Mouse (Mus musculus) hindbrain, embryonic 12.5 days (tissue): ENCODE data around the gene Vps13d. TPM values are rescaled to one million over a fixed set of nuclear protein-coding genes. Genes with fewer than 3 reads are reported as not detected.

Experiments used
- ATAC-seq: fragments of 200-750 bp; cut with Nextera tagmentation; 2 replicates; pipeline ENCODE4 v1.8.0; 2017; ENCODE audit warnings: moderate TSS enrichment; ENCODE audit not compliant: low FRiP score
- H3K27ac ChIP-seq: fragments of 300-500 bp; sonication (generic); 2 replicates; pipeline ENCODE4 v1.5.1; 2016; ENCODE audit warnings: mild to moderate bottlenecking
- H3K27me3 ChIP-seq: fragments of 300-500 bp; sonication (generic); 2 replicates; pipeline ENCODE4 v1.6.1; 2016; ENCODE audit warnings: mild to moderate bottlenecking
- H3K36me3 ChIP-seq: fragments of 300-500 bp; sonication (generic); 2 replicates; pipeline ENCODE4 v1.6.1; 2016; ENCODE audit warnings: mild to moderate bottlenecking
- H3K4me1 ChIP-seq: fragments of 300-500 bp; sonication (generic); 2 replicates; pipeline ENCODE4 v1.6.1; 2016
- H3K4me2 ChIP-seq: fragments of 300-500 bp; sonication (generic); replicated peaks from 2 replicates; pipeline ENCODE4 v1.6.1; 2016; ENCODE audit warnings: mild to moderate bottlenecking
- H3K4me3 ChIP-seq: fragments of 300-500 bp; sonication (generic); 2 replicates; pipeline ENCODE4 v1.5.1; 2016; ENCODE audit warnings: mild to moderate bottlenecking
- H3K9ac ChIP-seq: fragments of 300-500 bp; sonication (generic); 2 replicates; pipeline ENCODE4 v1.6.1; 2016; ENCODE audit warnings: mild to moderate bottlenecking, moderate library complexity
- H3K9me3 ChIP-seq: fragments of 300-500 bp; sonication (generic); replicated peaks from 2 replicates; pipeline ENCODE4 v1.6.1; 2016; ENCODE audit warnings: mild to moderate bottlenecking
- WGBS: fragments of 180-500 bp; shearing (Covaris S2); methylation state at CpG from one replicate; pipeline ENCODE4 v1.1.7; 2016; 5-methylcytosine and 5-hydroxymethylcytosine counted together
- polyA plus RNA-seq: library from polyadenylated mRNA; unstranded; fragments of >200 nt; fragmentation: Nextera tagmentation; extraction: Ambion mirVana; gene quantifications from 2 replicates; pipeline ENCODE4 v1.2.1, GENCODE M21; 2016

The Vps13d gene
- polyA plus RNA-seq, 1 experiment from 2014 or later: 7.2 TPM

- Histone ChIP-seq H3K4me3 (no peak overlapping the region), H3K4me1 (peaks cover 1% of the 10 kb centered on the region; the same call in 1 of the 2 replicates), H3K36me3 (no peaks in the 10 kb centered on the region), H3K9me3 (no peaks in the 10 kb centered on the region), H3K4me2 (no peak overlapping the region), H3K9ac (no peak overlapping the region), H3K27ac (no peak overlapping the region), H3K27me3 (no peaks in the 10 kb centered on the region)
- no peak for ATAC-seq
- 81% methylated on average over 6 of the region's 6 CpGs for WGBS
Measured at GRCm38 (mm10) chr4:145209076-145209689, 14.4 kb upstream of the Vps13d start.

GRCm38 (mm10) chr4:145207718-145208371 lies 13.0 kb upstream of the Vps13d start:
- Histone ChIP-seq H3K9me3 (no peaks in the 10 kb centered on the region), H3K27ac (no peak overlapping the region), H3K4me2 (no peak overlapping the region), H3K27me3 (no peaks in the 10 kb centered on the region), H3K36me3 (no peaks in the 10 kb centered on the region), H3K9ac (no peak overlapping the region), H3K4me1 (no peaks in the 10 kb centered on the region), H3K4me3 (no peak overlapping the region)
- 89% methylated on average over 3 of the region's 3 CpGs for WGBS
- ATAC-seq: no peak

GRCm38 (mm10) chr4:145204779-145205178 lies 10.0 kb upstream of the Vps13d start:
- Histone ChIP-seq H3K4me3 (no peak overlapping the region), H3K9ac (no peak overlapping the region), H3K36me3 (no peaks in the 10 kb centered on the region), H3K4me2 (no peak overlapping the region), H3K27ac (no peak overlapping the region), H3K9me3 (no peaks in the 10 kb centered on the region), H3K27me3 (no peaks in the 10 kb centered on the region), H3K4me1 (no peaks in the 10 kb centered on the region)
- WGBS: 88% methylated on average over 8 of the region's 8 CpGs
- ATAC-seq: no peak

- 72% methylated on average over 2 of the region's 2 CpGs for WGBS
- Histone ChIP-seq H3K4me1 (no peaks in the 10 kb centered on the region), H3K27me3 (no peaks in the 10 kb centered on the region), H3K9me3 (no peaks in the 10 kb centered on the region), H3K27ac (no peak overlapping the region), H3K4me2 (no peak overlapping the region), H3K4me3 (no peak overlapping the region), H3K36me3 (no peaks in the 10 kb centered on the region), H3K9ac (no peak overlapping the region)
- ATAC-seq: no peak
Measured at GRCm38 (mm10) chr4:145203305-145203704, 8.5 kb upstream of the Vps13d start.

GRCm38 (mm10) chr4:145201424-145201823 lies 6.6 kb upstream of the Vps13d start:
- Histone ChIP-seq H3K9me3 (no peaks in the 10 kb centered on the region), H3K27ac (no peak overlapping the region), H3K4me2 (no peak overlapping the region), H3K27me3 (no peaks in the 10 kb centered on the region), H3K9ac (no peak overlapping the region), H3K4me1 (no peaks in the 10 kb centered on the region), H3K4me3 (no peak overlapping the region), H3K36me3 (no peaks in the 10 kb centered on the region)
- ATAC-seq: no peak
- WGBS: 83% methylated on average over 3 of the region's 3 CpGs

GRCm38 (mm10) chr4:145199982-145200699 lies 5.3 kb upstream of the Vps13d start:
- H3K4me3 ChIP-seq: no peak overlapping the region
- H3K36me3 ChIP-seq: no peaks in the 10 kb centered on the region
- no peak overlapping the region for H3K9ac ChIP-seq
- WGBS: 45% methylated on average over 11 of the region's 11 CpGs
- no peaks in the 10 kb centered on the region for H3K27me3 ChIP-seq
- H3K4me2 ChIP-seq: no peak overlapping the region
- no peaks in the 10 kb centered on the region for H3K9me3 ChIP-seq
- H3K27ac ChIP-seq: no peak overlapping the region
- no peak for ATAC-seq
- H3K4me1 ChIP-seq: no peaks in the 10 kb centered on the region

GRCm38 (mm10) chr4:145196586-145196985 lies 1.8 kb upstream of the Vps13d start:
- H3K4me1 ChIP-seq: peaks cover 9% of the 10 kb centered on the region
- 84% methylated on average over 4 of the region's 4 CpGs for WGBS
- no peaks in the 10 kb centered on the region for H3K27me3 ChIP-seq
- H3K9me3 ChIP-seq: no peaks in the 10 kb centered on the region
- no peak overlapping the region for H3K9ac ChIP-seq
- H3K36me3 ChIP-seq: no peaks in the 10 kb centered on the region
- no peak overlapping the region for H3K4me2 ChIP-seq
- H3K4me3 ChIP-seq: no peak overlapping the region
- H3K27ac ChIP-seq: no peak overlapping the region
- ATAC-seq: no peak

GRCm38 (mm10) chr4:145195172-145195571 lies 367 bp upstream of the Vps13d start:
- Histone ChIP-seq H3K27me3 (no peaks in the 10 kb centered on the region), H3K36me3 (0 out of 2 replicates have a peak, but pooled peaks cover 2% of the 10 kb centered on the region), H3K4me3 (peak overlapping the region; percentile 83; the same call in 1 of the 2 replicates), H3K4me1 (peaks cover 9% of the 10 kb centered on the region), H3K9ac (peak overlapping the region; percentile 83; the same call in 1 of the 2 replicates), H3K27ac (no peak overlapping the region), H3K4me2 (peak overlapping the region; percentile 13; the same call in 1 of the 2 replicates), H3K9me3 (no peaks in the 10 kb centered on the region)
- WGBS: 25% methylated on average over 5 of the region's 5 CpGs
- peak; percentile 49; the same call in 1 of the 2 replicates for ATAC-seq

- Histone ChIP-seq H3K9me3 (no peaks in the 10 kb centered on the region), H3K4me1 (peaks cover 9% of the 10 kb centered on the region), H3K27ac (no peak overlapping the region), H3K4me2 (peak overlapping the region; percentile 93), H3K36me3 (0 out of 2 replicates have a peak, but pooled peaks cover 11% of the 10 kb centered on the region), H3K9ac (peak overlapping the region; percentile 83), H3K27me3 (no peaks in the 10 kb centered on the region), H3K4me3 (peak overlapping the region; percentile 83)
- WGBS: under 1% methylated on average over 10 of the region's 10 CpGs
- ATAC-seq: peak; percentile 40
Measured at GRCm38 (mm10) chr4:145193991-145194511, 754 bp downstream of the Vps13d start.

GRCm38 (mm10) chr4:145193406-145193805 lies 1.4 kb downstream of the Vps13d start:
- Histone ChIP-seq H3K27ac (no peak overlapping the region), H3K27me3 (no peaks in the 10 kb centered on the region), H3K9ac (no peak overlapping the region), H3K4me2 (peak overlapping the region; percentile 93), H3K9me3 (no peaks in the 10 kb centered on the region), H3K4me1 (peaks cover 9% of the 10 kb centered on the region), H3K4me3 (peak overlapping the region; percentile 83; the same call in 1 of the 2 replicates), H3K36me3 (peaks cover 15% of the 10 kb centered on the region; the same call in 1 of the 2 replicates)
- WGBS: 54% methylated on average over 3 of the region's 3 CpGs
- no peak for ATAC-seq

GRCm38 (mm10) chr4:145192686-145193085 lies 2.1 kb downstream of the Vps13d start:
- no peak overlapping the region for H3K27ac ChIP-seq
- H3K27me3 ChIP-seq: no peaks in the 10 kb centered on the region
- H3K9ac ChIP-seq: no peak overlapping the region
- no peak overlapping the region for H3K4me2 ChIP-seq
- no peak for ATAC-seq
- no peaks in the 10 kb centered on the region for H3K9me3 ChIP-seq
- H3K36me3 ChIP-seq: peaks cover 15% of the 10 kb centered on the region; the same call in 1 of the 2 replicates
- H3K4me3 ChIP-seq: no peak overlapping the region
- H3K4me1 ChIP-seq: peaks cover 9% of the 10 kb centered on the region

GRCm38 (mm10) chr4:145188561-145188960 lies 6.2 kb downstream of the Vps13d start:
- H3K9me3 ChIP-seq: peaks cover 5% of the 10 kb centered on the region; the same call in 1 of the 2 replicates
- H3K9ac ChIP-seq: no peak overlapping the region
- no peaks in the 10 kb centered on the region for H3K27me3 ChIP-seq
- H3K27ac ChIP-seq: no peak overlapping the region
- H3K4me3 ChIP-seq: no peak overlapping the region
- peaks cover 2% of the 10 kb centered on the region for H3K4me1 ChIP-seq
- ATAC-seq: no peak
- peaks cover 38% of the 10 kb centered on the region for H3K36me3 ChIP-seq
- no peak overlapping the region for H3K4me2 ChIP-seq
